Mouse (Mus musculus) brown adipose tissue, adult 24 weeks (tissue): ENCODE measurements around the gene Mllt3. TPM values are rescaled to one million over a fixed set of nuclear protein-coding genes. Genes with fewer than 3 reads are reported as not detected.

Experiments
- H3K27ac ChIP-seq: fragments of 200-500 bp; replicated peaks from 2 replicates; pipeline ENCODE4 v1.5.1; 2012; ENCODE audit warnings: low read depth, mild to moderate bottlenecking, low read length
- H3K4me1 ChIP-seq: fragments of 200-500 bp; 2 replicates; pipeline ENCODE4 v1.6.1; 2012; ENCODE audit warnings: low read length, mixed read lengths; ENCODE audit not compliant: control insufficient read depth, insufficient read depth, insufficient read length
- H3K4me3 ChIP-seq: fragments of 200-500 bp; 2 replicates; pipeline ENCODE4 v1.5.1; 2012; ENCODE audit warnings: low read depth, mild to moderate bottlenecking, low read length, moderate library complexity; ENCODE audit not compliant: insufficient read depth
- polyA plus RNA-seq: library from polyadenylated mRNA; stranded (reverse); fragments of >200 nt; gene quantifications from 2 replicates; pipeline ENCODE4 v1.2.4, GENCODE M21; 2012; ENCODE audit not compliant: missing spikeins, insufficient read depth, insufficient read length

The Mllt3 gene
- polyA plus RNA-seq, result 14.9 and 16.8 TPM in 2 replicates

DNA sequence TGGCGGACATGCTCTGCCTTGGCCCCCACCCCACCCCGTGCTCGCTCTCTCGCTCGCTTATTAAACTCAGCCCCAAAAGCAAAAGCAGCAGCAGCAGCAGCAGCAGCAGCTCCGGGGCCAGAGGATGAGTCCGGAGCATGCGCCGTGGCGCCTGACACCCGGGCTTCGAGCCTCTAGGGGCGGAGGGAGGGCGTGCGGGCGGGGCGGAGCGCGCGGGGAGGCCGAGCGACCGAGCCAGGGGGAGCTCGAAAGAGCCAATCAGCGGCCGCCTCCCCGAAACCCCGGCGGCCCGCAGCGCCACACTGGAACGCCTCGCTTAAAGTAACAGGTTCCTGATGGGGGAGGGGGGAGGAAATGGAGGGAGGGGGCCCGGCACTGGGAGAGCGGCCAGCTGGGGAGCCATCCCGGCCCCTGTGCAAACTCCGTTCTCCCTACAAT, at the start of gene Mllt3:
TSS of gene Mllt3 (minus strand) at position 149 of the 438 bp plus-strand sequence.
- Histone ChIP-seq H3K4me3 (peak within 1 kb of the TSS; percentile 82), H3K4me1 (peaks cover 3% of the 10 kb centered on the region; the same call in 1 of the 2 replicates)

DNA sequence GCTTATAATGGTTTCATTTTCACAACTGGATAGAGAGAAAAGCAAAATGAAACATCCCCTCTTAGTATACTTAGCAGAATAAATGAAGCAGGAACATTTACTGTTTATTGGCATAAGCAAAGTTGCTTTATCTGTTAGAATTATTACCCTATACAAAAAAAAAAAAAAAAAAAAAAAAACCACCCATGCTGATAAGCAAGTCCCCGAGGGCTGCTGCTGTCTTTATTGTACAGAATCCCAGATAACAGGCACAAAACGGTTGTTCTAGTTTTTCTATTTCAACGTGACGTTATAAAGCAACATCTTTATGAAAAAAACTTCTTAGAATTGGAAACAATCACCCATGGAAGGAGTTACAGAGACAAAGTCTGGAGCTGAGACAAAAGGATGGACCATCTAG, 49.2 kb upstream of the Mllt3 start:
- no peaks in the 10 kb centered on the region for H3K4me1 ChIP-seq
- no peak overlapping the region for H3K4me3 ChIP-seq
- H3K27ac ChIP-seq, result no peak overlapping the region

More for the DNA sequence above, at the start of gene Mllt3:
- no peak within 1 kb of the TSS for H3K27ac ChIP-seq

DNA sequence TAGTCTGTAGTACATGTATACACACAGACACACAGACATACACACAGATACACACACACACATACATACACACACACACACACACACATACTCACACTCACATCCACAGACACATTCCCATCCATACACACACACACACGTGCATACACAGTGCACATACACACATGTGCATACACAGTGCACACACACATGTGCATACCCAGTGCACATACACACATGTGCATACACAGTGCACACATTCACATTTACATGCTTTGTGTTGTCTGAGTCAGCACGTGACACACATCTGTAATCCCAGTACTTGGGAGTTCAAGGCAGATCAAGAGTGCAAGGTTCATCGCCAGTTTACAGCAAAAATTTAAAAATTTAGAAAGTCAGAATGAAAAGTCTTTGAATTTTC, 48.7 kb upstream of the Mllt3 start:
- no peak overlapping the region for H3K4me3 ChIP-seq
- H3K27ac ChIP-seq, result no peak overlapping the region
- no peaks in the 10 kb centered on the region for H3K4me1 ChIP-seq

DNA sequence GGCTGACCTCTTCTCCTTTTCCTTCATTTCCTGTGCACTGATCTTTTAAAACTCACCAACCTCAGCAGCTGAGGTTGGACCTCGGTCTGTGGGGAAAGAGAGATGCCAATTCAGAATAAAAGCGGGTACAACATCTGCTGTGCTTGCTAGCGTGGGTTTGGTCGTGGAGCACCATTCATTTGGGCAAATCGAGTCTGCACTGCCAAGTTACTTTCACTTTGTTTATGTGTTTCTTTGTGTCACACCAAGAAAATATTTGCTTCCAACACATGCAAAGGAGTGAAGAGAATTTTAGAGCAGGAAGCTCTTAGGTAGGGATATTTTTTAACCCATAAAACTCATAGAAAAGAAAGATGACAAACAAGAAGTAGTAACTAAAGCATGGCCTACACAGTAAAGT, 48.3 kb upstream of the Mllt3 start:
- no peak overlapping the region for H3K27ac ChIP-seq
- H3K4me3 ChIP-seq, result no peak overlapping the region
- no peaks in the 10 kb centered on the region for H3K4me1 ChIP-seq

DNA sequence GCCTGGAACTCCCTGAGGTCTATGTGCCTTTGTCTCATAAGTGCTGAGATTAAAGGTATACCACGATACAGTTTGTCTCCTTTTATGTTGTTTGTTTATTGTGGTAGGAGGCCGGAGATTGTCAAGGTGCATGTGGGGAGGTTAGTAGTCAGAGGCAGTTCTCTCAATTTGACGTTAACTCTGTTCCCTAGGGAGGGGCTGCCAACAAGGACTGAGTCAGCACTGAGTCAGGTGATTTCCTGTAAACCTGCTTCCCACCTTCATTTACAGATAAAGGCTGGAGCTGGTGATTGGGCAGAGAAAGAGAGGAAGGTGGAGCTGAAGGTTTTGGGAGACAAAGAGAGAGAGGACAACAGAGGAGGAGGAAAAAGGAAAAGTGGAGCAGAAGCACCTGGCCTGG, 45.8 kb upstream of the Mllt3 start:
- Histone ChIP-seq H3K27ac (no peak overlapping the region), H3K4me3 (no peak overlapping the region), H3K4me1 (no peaks in the 10 kb centered on the region)

DNA sequence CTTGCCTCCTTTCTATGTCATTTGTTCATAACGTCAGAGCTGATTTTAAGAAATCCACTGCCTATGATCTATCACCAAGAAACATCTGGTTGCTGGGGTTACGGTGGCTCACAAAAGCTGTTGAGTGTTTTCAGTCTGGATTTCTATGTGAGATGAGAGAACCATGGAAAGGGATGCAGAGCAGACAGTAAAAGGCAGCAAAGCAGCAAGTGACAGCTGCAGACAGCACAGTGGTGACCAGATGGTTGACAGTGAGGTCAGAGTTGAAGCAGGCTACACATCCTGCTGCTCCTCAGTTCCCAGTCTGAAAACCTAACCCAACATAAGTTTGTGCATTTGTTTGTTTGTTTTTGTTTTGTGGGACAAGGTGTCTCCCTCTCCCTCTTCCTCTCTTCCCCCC, 42.2 kb upstream of the Mllt3 start:
- H3K4me3 ChIP-seq, result no peak overlapping the region
- no peak overlapping the region for H3K27ac ChIP-seq
- H3K4me1 ChIP-seq, result no peaks in the 10 kb centered on the region

DNA sequence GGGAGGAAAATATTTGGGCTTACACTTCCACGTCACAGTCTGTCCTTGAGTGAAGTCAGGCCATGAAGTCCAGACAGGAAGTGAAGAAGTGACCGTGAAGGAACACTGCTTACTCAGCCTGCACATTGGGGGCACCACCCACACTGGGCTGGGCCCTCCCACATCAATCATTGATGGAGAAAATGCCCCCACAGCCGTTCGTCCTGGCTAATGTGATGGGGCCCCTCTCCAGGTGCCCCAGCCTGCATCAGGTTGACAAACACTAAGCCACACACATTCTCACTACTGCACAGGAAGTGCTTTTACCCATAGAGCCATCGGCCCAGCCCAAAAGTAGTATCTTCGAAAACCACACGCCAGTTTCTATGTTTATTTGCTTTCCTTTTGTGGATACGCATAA, 13.1 kb upstream of the Mllt3 start:
- Histone ChIP-seq H3K27ac (no peak overlapping the region), H3K4me1 (no peaks in the 10 kb centered on the region)

DNA sequence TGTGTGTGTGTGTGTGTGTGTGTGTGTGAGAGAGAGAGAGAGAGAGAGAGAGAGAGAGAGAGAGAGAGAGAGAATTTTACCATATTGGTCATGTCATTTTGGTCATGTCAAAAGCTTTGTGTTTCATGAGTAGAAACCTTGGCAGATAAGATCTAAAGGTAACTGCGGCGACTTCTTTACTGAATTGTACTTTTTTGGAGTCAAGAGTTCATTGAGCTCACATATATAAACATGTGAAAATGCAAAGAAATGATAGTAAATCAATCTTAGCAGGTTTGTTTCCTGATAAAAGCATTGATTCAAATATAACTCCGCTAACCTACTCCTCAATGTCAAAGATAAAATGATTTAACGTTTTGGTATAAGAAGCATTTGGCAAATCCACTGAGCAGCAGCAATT, 12.0 kb upstream of the Mllt3 start:
- Histone ChIP-seq H3K4me1 (no peaks in the 10 kb centered on the region), H3K27ac (no peak overlapping the region), H3K4me3 (no peak overlapping the region)

More for the DNA sequence above, 13.1 kb upstream of the Mllt3 start:
- H3K4me3 ChIP-seq, result no peak overlapping the region

DNA sequence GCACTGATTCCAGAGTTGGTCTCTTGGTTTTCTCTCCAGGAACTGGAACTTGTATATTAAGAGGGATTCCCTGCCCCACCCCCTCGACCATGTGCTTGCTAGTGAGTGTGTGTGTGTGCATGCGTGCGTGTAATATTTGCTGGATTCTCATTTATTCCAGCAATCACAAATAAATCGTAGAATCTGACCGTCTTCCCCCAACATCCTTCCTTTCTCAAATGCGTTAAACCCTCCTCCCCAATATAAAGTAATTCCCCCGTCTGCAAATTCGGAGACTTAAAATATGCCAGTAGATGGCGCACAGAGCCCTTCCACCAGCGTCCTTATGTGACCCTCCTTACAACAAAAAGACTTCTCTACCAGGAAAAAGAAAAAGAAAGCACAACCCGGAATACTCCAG, 2.2 kb upstream of the Mllt3 start:
- Histone ChIP-seq H3K4me3 (peak overlapping the region; percentile 46), H3K4me1 (peaks cover 3% of the 10 kb centered on the region; the same call in 1 of the 2 replicates), H3K27ac (no peak overlapping the region)

DNA sequence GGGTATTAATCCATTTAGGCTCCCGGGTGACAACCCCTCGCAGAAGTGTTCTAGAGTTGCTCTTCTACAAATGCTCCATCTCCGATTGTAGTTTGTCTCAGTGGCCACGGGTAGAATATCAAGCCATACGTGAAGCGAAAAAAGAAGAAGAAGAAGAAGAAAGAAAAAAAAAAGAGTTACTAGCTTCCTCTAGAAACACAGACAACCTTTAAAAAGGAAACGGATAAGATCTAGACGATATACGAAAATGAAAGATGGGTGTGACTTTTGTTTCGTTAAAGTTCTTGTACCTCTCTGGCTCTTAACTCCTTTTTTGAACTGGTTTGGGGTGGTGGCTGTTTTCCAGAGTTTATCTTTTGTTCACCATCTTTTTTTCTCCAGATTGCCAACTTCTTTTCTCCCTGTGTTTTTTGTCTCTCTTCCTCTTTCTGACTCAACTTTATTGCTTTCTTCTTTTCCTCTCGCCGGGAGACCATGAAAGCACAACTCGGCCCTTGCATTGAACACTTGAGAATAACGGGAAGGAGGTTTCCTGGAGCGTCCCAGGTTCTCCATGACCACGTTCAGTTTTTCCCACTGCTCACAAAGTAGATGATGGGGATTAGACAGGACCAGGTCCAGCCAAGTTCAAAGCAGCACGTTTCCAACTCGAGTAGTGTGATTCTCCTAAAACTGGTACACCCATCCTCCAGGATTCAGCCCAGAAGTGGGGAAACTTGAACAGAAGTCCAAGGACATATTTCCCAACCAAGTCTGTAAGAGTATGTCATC, 1.4 kb upstream of the Mllt3 start:
- Histone ChIP-seq H3K4me3 (peak overlapping the region; percentile 63), H3K4me1 (peaks cover 3% of the 10 kb centered on the region; the same call in 1 of the 2 replicates), H3K27ac (no peak overlapping the region)

DNA sequence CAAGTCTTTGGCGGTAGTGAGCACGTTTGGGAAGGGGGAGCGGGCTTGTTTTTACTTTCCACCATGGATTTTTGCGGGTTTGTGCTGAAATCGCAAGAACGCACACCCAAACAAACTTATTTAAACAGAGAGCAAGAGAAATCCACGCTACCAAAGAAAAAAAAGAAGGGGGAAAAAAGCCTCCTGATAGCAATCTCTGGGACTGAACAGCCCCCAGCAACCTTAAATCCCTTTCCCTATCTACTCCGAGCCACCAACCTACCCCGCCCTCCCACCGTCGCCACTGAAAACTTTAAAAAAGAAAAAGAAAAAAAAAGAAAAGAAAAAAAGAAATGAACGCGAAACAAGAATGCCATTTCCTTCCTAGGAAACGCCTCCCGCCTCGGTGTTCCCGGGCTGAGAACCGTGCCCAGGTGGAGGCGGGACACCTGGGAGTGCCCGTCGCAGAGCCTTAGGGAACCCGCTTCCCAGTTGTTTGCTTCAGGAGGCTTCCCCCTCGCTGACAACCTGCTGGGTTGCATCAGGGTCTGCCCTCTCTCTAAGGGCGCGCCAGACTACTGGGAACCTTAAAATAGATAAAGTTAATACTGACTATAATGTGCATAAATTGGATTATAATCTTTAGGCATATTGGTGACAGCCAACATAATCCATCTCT, 694 bp upstream of the Mllt3 start:
- Histone ChIP-seq H3K4me3 (peak overlapping the region; percentile 63), H3K27ac (no peak overlapping the region), H3K4me1 (peaks cover 3% of the 10 kb centered on the region; the same call in 1 of the 2 replicates)

DNA sequence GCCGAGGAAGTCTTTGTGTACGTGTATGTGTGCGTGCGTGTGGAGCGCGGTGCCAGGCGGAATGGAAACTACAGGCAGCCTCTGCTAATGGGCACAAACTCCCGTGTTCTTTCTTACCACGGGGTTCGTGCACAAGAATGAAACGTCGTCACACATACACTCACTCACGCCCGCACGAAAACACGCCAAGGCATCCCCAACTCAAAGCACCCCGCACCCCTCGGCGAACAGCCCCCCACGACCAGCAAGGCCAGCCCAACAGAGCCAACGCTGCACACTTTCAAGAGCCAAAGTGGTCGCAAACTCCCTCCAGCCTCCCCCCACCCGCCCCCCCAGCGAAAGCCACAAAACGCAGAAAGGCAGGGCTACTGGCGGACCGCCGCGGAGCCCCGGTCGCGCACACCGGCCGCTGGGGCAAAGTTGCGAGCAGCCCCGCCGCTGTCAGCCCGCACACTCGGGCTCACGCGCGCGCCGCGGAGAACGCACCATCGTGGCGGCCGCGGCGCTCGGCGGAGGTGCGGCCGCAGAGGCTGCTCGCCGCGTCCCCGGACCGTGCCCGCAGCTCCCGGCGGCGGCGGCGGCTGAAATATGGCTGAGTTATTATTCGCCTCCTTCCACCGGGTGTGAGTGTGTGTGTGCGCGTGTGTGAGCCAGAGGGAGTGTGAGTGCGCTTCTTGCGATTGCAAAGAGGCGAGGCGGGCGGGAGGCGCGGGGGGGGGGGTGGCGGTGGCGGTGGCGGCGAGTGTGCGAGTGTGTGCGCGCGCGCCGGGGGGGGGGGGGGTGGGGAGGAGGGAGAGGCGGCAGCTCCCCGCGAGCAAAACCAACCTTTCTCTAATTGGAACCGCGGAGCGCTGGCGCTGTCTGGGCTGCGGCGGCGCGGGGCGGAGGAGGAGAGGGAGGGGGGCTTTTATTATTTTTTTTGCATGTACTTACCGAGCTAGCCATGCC, 739 bp downstream of the Mllt3 start:
- Histone ChIP-seq H3K27ac (no peak overlapping the region), H3K4me3 (peak overlapping the region; percentile 82), H3K4me1 (peaks cover 3% of the 10 kb centered on the region; the same call in 1 of the 2 replicates)

DNA sequence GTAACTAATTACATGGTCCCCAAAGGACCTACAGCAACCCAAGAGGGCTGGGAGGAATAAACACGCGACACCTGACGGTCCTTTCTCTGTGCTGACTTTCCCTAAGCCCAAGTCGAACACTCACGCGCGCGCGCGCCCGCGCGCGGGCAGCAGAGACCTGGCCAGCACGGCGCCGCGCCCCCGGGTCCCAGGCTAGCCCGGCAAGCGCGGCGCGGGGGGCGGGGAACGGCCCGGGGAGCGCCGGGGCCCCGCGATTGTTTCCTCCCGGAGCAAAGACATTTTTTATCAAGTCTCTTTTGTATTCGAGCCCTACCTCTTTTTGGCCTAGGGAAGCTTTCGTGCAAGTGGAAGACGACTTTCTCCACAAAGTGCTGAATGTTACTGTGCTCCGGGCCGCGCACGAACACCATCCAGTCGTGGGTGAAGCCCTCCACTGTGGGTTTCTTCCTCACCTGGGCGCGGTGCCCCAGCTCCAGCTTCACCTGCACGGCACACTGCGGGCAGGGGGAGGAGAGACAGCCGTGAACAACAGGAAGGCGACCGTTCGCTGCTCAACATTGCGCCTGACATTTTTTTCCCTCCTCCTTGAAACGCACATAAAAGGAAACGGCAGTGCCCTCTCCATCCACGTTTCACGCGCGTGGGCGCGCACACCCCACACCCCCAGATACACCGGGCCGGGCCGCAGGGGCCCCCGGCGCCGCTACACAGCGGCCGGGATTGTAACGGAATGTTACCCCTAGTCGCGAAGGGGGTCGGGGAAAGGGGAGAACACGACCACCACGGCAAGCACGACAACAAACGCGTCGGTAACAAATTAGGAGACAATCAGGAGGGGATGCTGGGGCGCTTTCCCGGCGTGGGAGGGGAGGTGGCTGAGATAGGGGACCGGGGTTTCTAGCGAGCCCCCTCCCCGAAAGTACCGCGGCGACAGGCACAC, 1.7 kb downstream of the Mllt3 start:
- Histone ChIP-seq H3K4me3 (peak overlapping the region; percentile 82), H3K4me1 (peaks cover 3% of the 10 kb centered on the region; the same call in 1 of the 2 replicates), H3K27ac (no peak overlapping the region)

DNA sequence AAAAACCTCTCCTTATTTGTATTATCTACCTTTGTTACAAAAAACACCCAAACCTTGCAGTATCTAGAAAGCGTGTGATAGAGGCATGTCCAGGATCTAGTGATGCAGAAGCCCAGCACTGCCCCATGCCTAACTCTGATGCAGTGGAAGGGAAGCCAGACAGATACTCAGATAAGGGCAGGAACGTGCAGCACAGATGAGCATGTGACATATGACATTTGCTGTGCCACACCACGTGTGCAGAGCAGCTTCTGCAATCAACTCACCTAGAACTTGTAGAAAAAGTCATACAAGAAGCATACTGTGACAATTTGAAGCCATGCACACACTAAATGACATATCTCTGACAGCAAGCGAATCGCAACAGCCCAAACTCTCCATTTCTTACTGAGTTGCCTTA, 9.6 kb downstream of the Mllt3 start:
- Histone ChIP-seq H3K27ac (no peak overlapping the region), H3K4me3 (no peak overlapping the region), H3K4me1 (no peaks in the 10 kb centered on the region; the same call in 1 of the 2 replicates)
